Mouse (Mus musculus) neural tube, embryonic 13.5 days (tissue): Measurements from ENCODE around the gene Cidec. TPM values are rescaled to one million over a fixed set of nuclear protein-coding genes. Genes with fewer than 3 reads are reported as not detected.

Source experiments
- ATAC-seq: fragments of 200-750 bp; cut with Nextera tagmentation; 2 replicates; pipeline ENCODE4 v1.8.0; 2017; ENCODE audit warnings: low read depth, mild to moderate bottlenecking, moderate TSS enrichment, moderate library complexity
- H3K27ac ChIP-seq: fragments of 300-500 bp; sonication (generic); replicated peaks from 2 replicates; pipeline ENCODE4 v1.5.1; 2015; ENCODE audit warnings: moderate library complexity, mild to moderate bottlenecking, inconsistent platforms
- H3K27me3 ChIP-seq: fragments of 300-500 bp; sonication (generic); 2 replicates; pipeline ENCODE4 v1.6.1; 2015; ENCODE audit warnings: mild to moderate bottlenecking, inconsistent platforms
- H3K36me3 ChIP-seq: fragments of 300-500 bp; sonication (generic); 2 replicates; pipeline ENCODE4 v1.6.1; 2015; ENCODE audit warnings: mild to moderate bottlenecking, inconsistent platforms
- H3K4me1 ChIP-seq: fragments of 300-500 bp; sonication (generic); replicated peaks from 2 replicates; pipeline ENCODE4 v1.6.1; 2015; ENCODE audit warnings: inconsistent platforms
- H3K4me2 ChIP-seq: fragments of 300-500 bp; sonication (generic); 2 replicates; pipeline ENCODE4 v1.6.1; 2015; ENCODE audit warnings: inconsistent platforms, mild to moderate bottlenecking, moderate library complexity
- H3K4me3 ChIP-seq: fragments of 300-500 bp; sonication (generic); 2 replicates; pipeline ENCODE4 v1.5.1; 2015; ENCODE audit warnings: mild to moderate bottlenecking, inconsistent platforms
- H3K9ac ChIP-seq: fragments of 300-500 bp; sonication (generic); 2 replicates; pipeline ENCODE4 v1.6.1; 2015; ENCODE audit warnings: moderate library complexity, mild to moderate bottlenecking, inconsistent platforms
- H3K9me3 ChIP-seq: fragments of 300-500 bp; sonication (generic); 2 replicates; pipeline ENCODE4 v1.6.1; 2016; ENCODE audit warnings: inconsistent platforms
- WGBS: fragments of 180-500 bp; shearing (Covaris S2); methylation state at CpG from one replicate; pipeline ENCODE4 v1.1.7; 2015; 5-methylcytosine and 5-hydroxymethylcytosine counted together
- polyA plus RNA-seq: library from polyadenylated mRNA; unstranded; fragments of >200 nt; fragmentation: Nextera tagmentation; extraction: Ambion mirVana; gene quantifications from 2 replicates; pipeline ENCODE4 v1.2.1, GENCODE M21; 2015

Cidec gene
- polyA plus RNA-seq, 1 experiment from 2014 or later: not detected

- under 1% methylated on average over 31 of the region's 31 CpGs for WGBS
- H3K4me2 ChIP-seq: peak overlapping the region; percentile 66
- H3K9me3 ChIP-seq: no peaks in the 10 kb centered on the region
- H3K27ac ChIP-seq: no peak overlapping the region
- peaks cover 22% of the 10 kb centered on the region for H3K4me1 ChIP-seq
- H3K27me3 ChIP-seq: peaks cover 36% of the 10 kb centered on the region
- H3K36me3 ChIP-seq: no peaks in the 10 kb centered on the region
- peak overlapping the region; percentile 38 for H3K4me3 ChIP-seq
- ATAC-seq: peak; percentile 79
- H3K9ac ChIP-seq: peak overlapping the region; percentile 57
These were observed 33.9 kb upstream of the Cidec start for GRCm38 (mm10) chr6:113469432-113469831.

- Histone ChIP-seq H3K4me1 (peaks cover 22% of the 10 kb centered on the region), H3K4me2 (peak overlapping the region; percentile 66), H3K27ac (no peak overlapping the region), H3K4me3 (peak overlapping the region; percentile 38), H3K9ac (peak overlapping the region; percentile 57; the same call in 1 of the 2 replicates), H3K36me3 (no peaks in the 10 kb centered on the region), H3K9me3 (no peaks in the 10 kb centered on the region), H3K27me3 (peaks cover 36% of the 10 kb centered on the region)
- WGBS: 7% methylated on average over 9 of the region's 9 CpGs
- ATAC-seq: peak; percentile 67; the same call in 1 of the 2 replicates
These were observed 33.5 kb upstream of the Cidec start for GRCm38 (mm10) chr6:113469021-113469420.

- no peak for ATAC-seq
These were observed 33.0 kb upstream of the Cidec start for GRCm38 (mm10) chr6:113468512-113468911.

GRCm38 (mm10) chr6:113465602-113466001, 30.0 kb upstream of the Cidec start:
- Histone ChIP-seq H3K9ac (no peak overlapping the region), H3K4me3 (no peak overlapping the region), H3K4me1 (peaks cover 14% of the 10 kb centered on the region), H3K27me3 (peaks cover 18% of the 10 kb centered on the region), H3K27ac (peak overlapping the region; percentile 56; the same call in 1 of the 2 replicates), H3K4me2 (no peak overlapping the region), H3K9me3 (no peaks in the 10 kb centered on the region), H3K36me3 (no peaks in the 10 kb centered on the region)
- 60% methylated on average over 5 of the region's 5 CpGs for WGBS
- no peak for ATAC-seq

More at GRCm38 (mm10) chr6:113468512-113468911, 33.0 kb upstream of the Cidec start:
- whole genome bisulfite sequencing: 74% methylated on average over 3 of the region's 3 CpGs
- no peaks in the 10 kb centered on the region for H3K36me3 ChIP-seq
- no peak overlapping the region for H3K4me3 ChIP-seq
- H3K27me3 ChIP-seq: peaks cover 36% of the 10 kb centered on the region
- H3K9ac ChIP-seq: no peak overlapping the region; the same call in 1 of the 2 replicates
- peaks cover 22% of the 10 kb centered on the region for H3K4me1 ChIP-seq
- no peaks in the 10 kb centered on the region for H3K9me3 ChIP-seq
- H3K27ac ChIP-seq: no peak overlapping the region
- H3K4me2 ChIP-seq: no peak overlapping the region

GRCm38 (mm10) chr6:113464040-113464439, 28.5 kb upstream of the Cidec start:
- 71% methylated on average over 7 of the region's 7 CpGs for WGBS
- no peak overlapping the region for H3K4me2 ChIP-seq
- no peak overlapping the region for H3K4me3 ChIP-seq
- no peaks in the 10 kb centered on the region for H3K36me3 ChIP-seq
- no peak overlapping the region for H3K9ac ChIP-seq
- 0 out of 2 replicates have a peak, but pooled peaks cover 5% of the 10 kb centered on the region for H3K4me1 ChIP-seq
- peak overlapping the region; percentile 42 for H3K27ac ChIP-seq
- ATAC-seq: no peak; the same call in 1 of the 2 replicates
- H3K27me3 ChIP-seq: peaks cover 4% of the 10 kb centered on the region; the same call in 1 of the 2 replicates
- H3K9me3 ChIP-seq: no peaks in the 10 kb centered on the region

- Histone ChIP-seq H3K4me2 (no peak overlapping the region), H3K9ac (no peak overlapping the region), H3K36me3 (no peaks in the 10 kb centered on the region), H3K4me1 (no peaks in the 10 kb centered on the region), H3K27ac (no peak overlapping the region), H3K4me3 (no peak overlapping the region), H3K9me3 (no peaks in the 10 kb centered on the region), H3K27me3 (no peaks in the 10 kb centered on the region; the same call in 1 of the 2 replicates)
- ATAC-seq: no peak
- WGBS: 64% methylated on average over 10 of the region's 10 CpGs
These were observed 23.1 kb upstream of the Cidec start for GRCm38 (mm10) chr6:113458635-113459034.

- Histone ChIP-seq H3K27ac (no peak within 1 kb of the TSS), H3K9me3 (no peaks in the 10 kb centered on the region), H3K27me3 (no peaks in the 10 kb centered on the region; the same call in 1 of the 2 replicates), H3K4me2 (no peak within 1 kb of the TSS), H3K4me3 (no peak within 1 kb of the TSS), H3K4me1 (no peaks in the 10 kb centered on the region), H3K9ac (no peak within 1 kb of the TSS), H3K36me3 (no peaks in the 10 kb centered on the region)
- 74% methylated on average over 10 of the region's 10 CpGs for WGBS
- no peak for ATAC-seq
These were observed 22.5 kb upstream of the Cidec start, which contains the start of gene Il17re for GRCm38 (mm10) chr6:113457952-113458534. Il17re (plus strand) TSS chr6:113458484.

- H3K27ac ChIP-seq: no peak overlapping the region
- H3K4me2 ChIP-seq: no peak overlapping the region
- H3K9ac ChIP-seq: no peak overlapping the region
- no peak for ATAC-seq
- 63% methylated on average over 5 of the region's 5 CpGs for WGBS
- H3K4me1 ChIP-seq: no peaks in the 10 kb centered on the region
- no peaks in the 10 kb centered on the region for H3K36me3 ChIP-seq
- no peaks in the 10 kb centered on the region for H3K27me3 ChIP-seq
- no peak overlapping the region for H3K4me3 ChIP-seq
- no peaks in the 10 kb centered on the region for H3K9me3 ChIP-seq
These were observed 19.4 kb upstream of the Cidec start for GRCm38 (mm10) chr6:113455007-113455406.

GRCm38 (mm10) chr6:113451839-113452238, 16.3 kb upstream of the Cidec start:
- no peak overlapping the region for H3K9ac ChIP-seq
- H3K27ac ChIP-seq: no peak overlapping the region
- H3K4me3 ChIP-seq: no peak overlapping the region
- no peaks in the 10 kb centered on the region for H3K4me1 ChIP-seq
- H3K9me3 ChIP-seq: no peaks in the 10 kb centered on the region
- peaks cover 28% of the 10 kb centered on the region for H3K36me3 ChIP-seq
- H3K4me2 ChIP-seq: no peak overlapping the region
- WGBS: 88% methylated on average over 2 of the region's 2 CpGs
- no peak for ATAC-seq
- no peaks in the 10 kb centered on the region for H3K27me3 ChIP-seq

GRCm38 (mm10) chr6:113447639-113448038, 12.1 kb upstream of the Cidec start:
- Histone ChIP-seq H3K36me3 (peaks cover 35% of the 10 kb centered on the region), H3K9ac (no peak overlapping the region), H3K4me1 (peaks cover 10% of the 10 kb centered on the region), H3K9me3 (no peaks in the 10 kb centered on the region), H3K27me3 (no peaks in the 10 kb centered on the region), H3K4me3 (no peak overlapping the region), H3K4me2 (no peak overlapping the region), H3K27ac (no peak overlapping the region)
- ATAC-seq: no peak
- WGBS: 95% methylated on average over 4 of the region's 4 CpGs

GRCm38 (mm10) chr6:113444207-113444965, 8.8 kb upstream of the Cidec start:
- H3K9ac ChIP-seq: no peak overlapping the region
- no peaks in the 10 kb centered on the region for H3K9me3 ChIP-seq
- H3K27ac ChIP-seq: no peak overlapping the region
- no peaks in the 10 kb centered on the region for H3K27me3 ChIP-seq
- 84% methylated on average over 8 of the region's 8 CpGs for WGBS
- no peak overlapping the region for H3K4me2 ChIP-seq
- ATAC-seq: no peak
- no peak overlapping the region for H3K4me3 ChIP-seq
- peaks cover 32% of the 10 kb centered on the region for H3K36me3 ChIP-seq
- peaks cover 13% of the 10 kb centered on the region for H3K4me1 ChIP-seq

GRCm38 (mm10) chr6:113443091-113443490, 7.5 kb upstream of the Cidec start:
- Histone ChIP-seq H3K9me3 (no peaks in the 10 kb centered on the region), H3K4me1 (peaks cover 13% of the 10 kb centered on the region), H3K9ac (peak overlapping the region; percentile 91), H3K36me3 (peaks cover 19% of the 10 kb centered on the region), H3K27me3 (no peaks in the 10 kb centered on the region), H3K4me2 (peak overlapping the region; percentile 77), H3K4me3 (peak overlapping the region; percentile 84), H3K27ac (0 out of 2 replicates have a peak overlapping the region, but pooled peaks have one; percentile 77)
- WGBS: 50% methylated on average over 12 of the region's 12 CpGs
- no peak for ATAC-seq
